Mouse (Mus musculus) liver, adult 2 months (tissue): ENCODE results near the gene BC107364. TPM values are rescaled to one million over a fixed set of nuclear protein-coding genes. Genes with fewer than 3 reads are reported as not detected.
"Not testable (repeated sequence)": the region's sequence is repeated elsewhere in the genome, so short reads cannot be mapped to it uniquely, and the experiment has no call there.

ENCODE experiments used
- DNase-seq: peaks from one replicate; pipeline ENCODE4 v3.0.0-alpha.2; 2011; ENCODE audit warnings: low read depth, low spot score; ENCODE audit errors: extremely low read depth
- H3K27ac ChIP-seq: fragments of 200-500 bp; replicated peaks from 2 replicates; pipeline ENCODE4 v1.5.1; 2012; ENCODE audit warnings: low read depth, mild to moderate bottlenecking, control low read depth, inconsistent platforms, low read length; ENCODE audit not compliant: insufficient read depth
- H3K27me3 ChIP-seq: fragments of 200-500 bp; 2 replicates; pipeline ENCODE4 v1.6.1; 2012; ENCODE audit warnings: mild to moderate bottlenecking, moderate library complexity, low read length, inconsistent platforms; ENCODE audit not compliant: control insufficient read depth, insufficient read depth
- H3K36me3 ChIP-seq: fragments of 200-500 bp; 2 replicates; pipeline ENCODE4 v1.6.1; 2012; ENCODE audit warnings: low read length, inconsistent platforms; ENCODE audit not compliant: control insufficient read depth, insufficient read depth
- H3K4me1 ChIP-seq: fragments of 200-500 bp; 2 replicates; pipeline ENCODE4 v1.6.1; 2011; ENCODE audit warnings: low read length; ENCODE audit not compliant: control insufficient read depth, insufficient read depth
- H3K4me3 ChIP-seq: fragments of 200-500 bp; 2 replicates; pipeline ENCODE4 v1.5.1; 2011; ENCODE audit warnings: low read depth, mild to moderate bottlenecking, control low read depth, low read length, moderate library complexity; ENCODE audit not compliant: insufficient read depth
- H3K79me2 ChIP-seq: fragments of 200-500 bp; 2 replicates; pipeline ENCODE4 v1.6.1; 2012; ENCODE audit warnings: inconsistent platforms, mild to moderate bottlenecking, low read length, moderate library complexity; ENCODE audit not compliant: control insufficient read depth, insufficient read depth
- H3K9ac ChIP-seq: fragments of 200-500 bp; 2 replicates; pipeline ENCODE4 v1.6.1; 2012; ENCODE audit warnings: low read depth, mild to moderate bottlenecking, control low read depth, inconsistent platforms, low read length
- CTCF ChIP-seq: fragments of 200-500 bp; IDR thresholded peaks from 2 replicates; pipeline ENCODE4 v1.5.1; 2011; ENCODE audit warnings: low read depth, low read length, control low read depth
- POLR2A ChIP-seq: fragments of 200-500 bp; IDR thresholded peaks from 2 replicates; pipeline ENCODE4 v1.6.1; 2011; ENCODE audit warnings: low read length, control low read depth; ENCODE audit not compliant: insufficient read depth; ENCODE audit errors: extremely low read depth
- WGBS: fragments of 180-500 bp; shearing (Covaris S2); methylation state at CpG from one replicate; pipeline ENCODE4 v1.1.7; 2018; 5-methylcytosine and 5-hydroxymethylcytosine counted together
- polyA plus RNA-seq: library from polyadenylated mRNA; depleted of rRNA; stranded (reverse); fragments of >200 nt; gene quantifications from 2 replicates; pipeline ENCODE4 v1.2.3, GENCODE M21; 2012
- total RNA-seq: library from RNA; depleted of rRNA; stranded (reverse); fragments of >200 nt; gene quantifications from 2 replicates; pipeline ENCODE4 v1.2.3, GENCODE M21; 2014

BC107364 gene
- total and polyA plus RNA-seq, 2 experiments: not detected

- no peak for DNase-seq
- 92% methylated on average over 3 of the region's 3 CpGs for WGBS
- Histone ChIP-seq H3K79me2 (no peaks in the 10 kb centered on the region), H3K9ac (no peak overlapping the region), H3K4me3 (no peak overlapping the region), H3K27me3 (no peaks in the 10 kb centered on the region), H3K4me1 (peaks cover 4% of the 10 kb centered on the region), H3K27ac (no peak overlapping the region), H3K36me3 (no peaks in the 10 kb centered on the region)
- TF ChIP-seq CTCF: no peak
These were observed 42.8 kb upstream of the BC107364 start for GRCm38 (mm10) chr3:96494912-96495311.

GRCm38 (mm10) chr3:96494456-96494855 lies 42.4 kb upstream of the BC107364 start:
- H3K27me3 ChIP-seq, H3K4me3 ChIP-seq, H3K27ac ChIP-seq, H3K9ac ChIP-seq, H3K36me3 ChIP-seq, DNase-seq, H3K79me2 ChIP-seq, H3K4me1 ChIP-seq: not testable (repeated sequence)
- 98% methylated on average over 7 of the region's 11 CpGs for WGBS

GRCm38 (mm10) chr3:96489636-96490035 lies 37.5 kb upstream of the BC107364 start:
- WGBS: 27% methylated on average over 6 of the region's 8 CpGs
- DNase-seq, H3K4me1 ChIP-seq, H3K9ac ChIP-seq, H3K27me3 ChIP-seq, H3K79me2 ChIP-seq, H3K36me3 ChIP-seq, H3K4me3 ChIP-seq: not testable (repeated sequence)
- H3K27ac ChIP-seq: peak overlapping the region; percentile 76

- Histone ChIP-seq H3K27ac (peak overlapping the region; percentile 76), H3K4me3 (peak overlapping the region; percentile 36; the same call in 1 of the 2 replicates), H3K9ac (peak overlapping the region; percentile 73)
- not testable (repeated sequence) for H3K36me3 ChIP-seq, H3K79me2 ChIP-seq, H3K4me1 ChIP-seq, DNase-seq, H3K27me3 ChIP-seq
- 0% methylated on average over 9 of the region's 31 CpGs for WGBS
These were observed 37.0 kb upstream of the BC107364 start for GRCm38 (mm10) chr3:96488907-96489629.

GRCm38 (mm10) chr3:96488290-96488906 lies 36.3 kb upstream of the BC107364 start:
- not testable (repeated sequence) for H3K27me3 ChIP-seq, H3K79me2 ChIP-seq

GRCm38 (mm10) chr3:96487596-96488289 lies 35.6 kb upstream of the BC107364 start:
- TF ChIP-seq POLR2A: no peak
- peak; percentile 41 for TF ChIP-seq CTCF
- Histone ChIP-seq H3K27me3 (no peaks in the 10 kb centered on the region), H3K4me3 (peak overlapping the region; percentile 72), H3K79me2 (no peaks in the 10 kb centered on the region), H3K36me3 (no peaks in the 10 kb centered on the region), H3K4me1 (peaks cover 5% of the 10 kb centered on the region; the same call in 1 of the 2 replicates), H3K27ac (peak overlapping the region; percentile 97), H3K9ac (peak overlapping the region; percentile 85)
- 3% methylated on average over 26 of the region's 26 CpGs for WGBS
- peak; percentile 44 for DNase-seq

More at GRCm38 (mm10) chr3:96488290-96488906, 36.3 kb upstream of the BC107364 start:
- DNase-seq, H3K4me1 ChIP-seq, H3K36me3 ChIP-seq: not testable (repeated sequence)
- Histone ChIP-seq H3K4me3 (peak overlapping the region; percentile 72; the same call in 1 of the 2 replicates), H3K9ac (peak overlapping the region; percentile 85), H3K27ac (peak overlapping the region; percentile 97)
- WGBS: 6% methylated on average over 3 of the region's 55 CpGs

- not testable (repeated sequence) for H3K4me1 ChIP-seq, H3K36me3 ChIP-seq, H3K27me3 ChIP-seq, H3K79me2 ChIP-seq, H3K9ac ChIP-seq
- Histone ChIP-seq H3K4me3 (peak overlapping the region; percentile 33; the same call in 1 of the 2 replicates), H3K27ac (peak overlapping the region; percentile 76)
- WGBS: 8% methylated on average over 5 of the region's 38 CpGs
- DNase-seq: peak; percentile 17
These were observed 34.9 kb upstream of the BC107364 start for GRCm38 (mm10) chr3:96486828-96487559.

- H3K27ac ChIP-seq: 0 out of 2 replicates have a peak overlapping the region, but pooled peaks have one; percentile 29
These were observed 34.1 kb upstream of the BC107364 start for GRCm38 (mm10) chr3:96486064-96486827.

More at GRCm38 (mm10) chr3:96486064-96486827, 34.1 kb upstream of the BC107364 start:
- not testable (repeated sequence) for H3K36me3 ChIP-seq, H3K27me3 ChIP-seq, H3K9ac ChIP-seq, H3K79me2 ChIP-seq, DNase-seq, H3K4me3 ChIP-seq, H3K4me1 ChIP-seq
- WGBS: 0% methylated on average over 5 of the region's 34 CpGs
